ENCODE assay signal across 30 mouse cellular contexts in the genomic region with DNA sequence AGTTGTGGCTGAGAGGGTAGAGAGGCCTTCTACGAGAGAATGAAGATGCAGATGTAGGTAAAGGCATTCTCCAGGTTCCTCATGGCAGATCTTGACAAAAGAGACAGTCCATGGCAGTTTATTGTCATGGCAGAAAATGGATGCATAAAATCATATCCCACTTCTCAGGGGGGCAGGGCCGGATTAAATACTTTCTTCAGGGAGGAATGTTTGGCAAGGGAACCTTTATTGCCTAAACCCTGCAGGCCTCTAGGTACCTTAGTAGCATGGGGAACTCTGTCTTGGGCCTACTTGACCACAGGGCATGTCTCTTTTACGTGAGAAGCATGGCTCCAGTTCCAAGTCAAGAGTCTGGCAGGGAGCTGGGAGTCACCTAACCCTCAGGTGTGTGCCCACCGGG.
"Had no signal": no experiment of that assay in that cellular context is flagged by ENCODE, and none has a peak within 500 bp of the region (broad histone marks: within the 10 kb centered on the region; RNA-seq: fewer than 3 reads in every experiment).

No protein-coding gene starts in this region.

- H3K36me3 ChIP-seq: heart, embryonic 12.5 days; heart, embryonic 13.5 days; heart, embryonic 15.5 days; hindbrain, embryonic 10.5 days; hindbrain, embryonic 12.5 days; hindbrain, embryonic 13.5 days; hindbrain, embryonic 15.5 days; intestine, embryonic 15.5 days; kidney, embryonic 15.5 days had no signal

- H3K4me3 ChIP-seq: heart, embryonic 12.5 days; heart, embryonic 13.5 days; heart, embryonic 15.5 days; hindbrain, embryonic 10.5 days; hindbrain, embryonic 12.5 days; hindbrain, embryonic 13.5 days; hindbrain, embryonic 15.5 days; intestine, embryonic 15.5 days; kidney, embryonic 15.5 days; layer of hippocampus, adult 2 months; left cerebral cortex, adult 2 months had no signal

- DNase-seq: heart, postnatal 10 days; heart, postnatal 14 days; heart, postnatal 36 days; heart, postnatal 4 days; kidney, adult 11 months; kidney, adult 18-20 months; kidney, adult 2 months; kidney, adult 8-10 months; kidney, adult 9 months; kidney, postnatal 10 days; kidney, postnatal 14 days; kidney, postnatal 25 days; kidney, postnatal 36 days; kidney, postnatal 4 days; layer of hippocampus, adult 9-11 months; layer of hippocampus, postnatal 36 days had no signal

- H3K27ac ChIP-seq: heart, embryonic 13.5 days; heart, embryonic 15.5 days; hindbrain, embryonic 10.5 days; hindbrain, embryonic 12.5 days; hindbrain, embryonic 13.5 days; hindbrain, embryonic 14.5 days; hindbrain, embryonic 15.5 days; hindbrain, postnatal 0 days; intestine, embryonic 15.5 days; kidney, embryonic 15.5 days; kidney, postnatal 0 days; layer of hippocampus, adult 2 months; left cerebral cortex, adult 2 months had no signal

- H3K27me3 ChIP-seq: heart, embryonic 12.5 days; heart, embryonic 13.5 days; heart, embryonic 15.5 days; hindbrain, embryonic 12.5 days; hindbrain, embryonic 13.5 days; hindbrain, embryonic 15.5 days; intestine, embryonic 15.5 days; kidney, embryonic 15.5 days had no signal

- H3K9me3 ChIP-seq: heart, embryonic 12.5 days; heart, embryonic 13.5 days; heart, embryonic 15.5 days; hindbrain, embryonic 10.5 days; hindbrain, embryonic 12.5 days; hindbrain, embryonic 13.5 days; hindbrain, embryonic 15.5 days; intestine, embryonic 15.5 days; kidney, embryonic 15.5 days had no signal

- H3K4me1 ChIP-seq: heart, embryonic 12.5 days; heart, embryonic 13.5 days; heart, embryonic 15.5 days; hindbrain, embryonic 10.5 days; hindbrain, embryonic 12.5 days; hindbrain, embryonic 13.5 days; hindbrain, embryonic 15.5 days; intestine, embryonic 15.5 days; kidney, embryonic 15.5 days had no signal
